Mouse (Mus musculus) adrenal gland, postnatal 36 days (tissue): ENCODE results near the gene Chdh. TPM values are rescaled to one million over a fixed set of nuclear protein-coding genes. Genes with fewer than 3 reads are reported as not detected.

ENCODE experiments used
- DNase-seq, 2 experiments: peaks; one replicate each; pipeline ENCODE4 v3.0.0; 2021; ENCODE audit warnings: mixed read lengths in 1 of 2
- long read RNA-seq, 2 experiments: library from polyadenylated mRNA; stranded (forward); transcript quantifications; one replicate each; pipeline ENCODE4 v2.0.0; 2021; ENCODE audit warnings: borderline sequencing depth in 2 of 2
- total RNA-seq, 2 experiments: library from RNA; stranded (reverse); gene quantifications; 2 replicates each; pipeline ENCODE4 v1.2.3; 2021

The Chdh gene
- total RNA-seq: 10 to 100 TPM; 12.2 to 16.6 TPM
- long read RNA-seq, experiment 1, full-length matches to known transcripts: 8 of 11 reads
- long read RNA-seq, experiment 1, partial matches to known transcripts: 1 of 11 reads
- long read RNA-seq, experiment 1, other reads (novel, unspliced or antisense): 2 of 11 reads
- long read RNA-seq, experiment 2, full-length matches to known transcripts: 3 of 4 reads
- long read RNA-seq, experiment 2, partial matches to known transcripts: 0 of 4 reads
- long read RNA-seq, experiment 2, other reads (novel, unspliced or antisense): 1 of 4 reads

DNA sequence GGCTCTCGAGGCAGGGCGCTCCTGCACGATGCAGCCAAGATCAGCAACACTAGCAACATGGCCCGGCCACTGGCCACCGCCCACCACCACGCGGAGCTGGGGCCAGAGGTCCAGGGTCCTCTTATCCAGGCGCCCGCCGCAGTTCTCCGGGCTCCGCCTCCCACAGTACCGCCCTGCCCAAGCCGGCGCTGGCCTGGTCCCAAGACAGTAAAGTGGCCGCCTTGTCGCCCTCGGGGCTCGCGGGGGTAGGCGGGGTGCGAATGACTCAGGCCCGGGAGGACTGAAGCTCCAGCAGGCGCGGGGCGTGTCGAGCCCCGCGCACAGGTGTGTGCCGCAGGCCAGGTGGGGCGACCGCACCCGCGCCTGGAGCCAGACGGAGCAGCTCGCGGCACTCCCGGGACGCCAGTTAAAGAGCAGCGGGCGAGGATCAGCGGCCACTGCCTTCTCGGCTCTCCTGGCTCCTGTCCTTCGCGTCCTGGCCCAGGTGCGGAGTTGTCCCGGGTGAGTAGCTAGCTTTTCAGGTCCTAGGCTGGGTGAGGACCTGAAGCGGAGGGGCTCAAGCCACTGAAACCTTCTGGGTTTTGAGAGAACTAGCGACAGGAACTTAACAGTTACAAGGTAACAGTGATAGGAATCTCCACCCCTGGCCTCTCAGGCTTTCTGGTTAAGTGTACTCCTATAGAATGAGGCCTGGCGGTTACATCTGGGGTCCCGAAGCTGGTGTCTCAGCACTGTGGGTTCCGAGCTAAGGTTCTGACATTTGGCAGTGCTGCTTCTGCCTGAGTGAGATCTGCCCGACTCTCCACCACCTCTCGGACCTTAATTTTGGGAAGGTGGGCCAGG is at the start of gene Chdh, which contains the start of gene Il17rb:
Gene Chdh (plus strand): TSS at position 291 of the 843 bp plus-strand sequence.
Gene Il17rb (minus strand): TSS at position 164 of the 843 bp plus-strand sequence.
- DNase-seq: peak; percentile 80 to 82

GRCm38 (mm10) chr14:29967611-29968010 is 41.2 kb upstream of the Chdh start:
- DNase-seq: no peak

DNA sequence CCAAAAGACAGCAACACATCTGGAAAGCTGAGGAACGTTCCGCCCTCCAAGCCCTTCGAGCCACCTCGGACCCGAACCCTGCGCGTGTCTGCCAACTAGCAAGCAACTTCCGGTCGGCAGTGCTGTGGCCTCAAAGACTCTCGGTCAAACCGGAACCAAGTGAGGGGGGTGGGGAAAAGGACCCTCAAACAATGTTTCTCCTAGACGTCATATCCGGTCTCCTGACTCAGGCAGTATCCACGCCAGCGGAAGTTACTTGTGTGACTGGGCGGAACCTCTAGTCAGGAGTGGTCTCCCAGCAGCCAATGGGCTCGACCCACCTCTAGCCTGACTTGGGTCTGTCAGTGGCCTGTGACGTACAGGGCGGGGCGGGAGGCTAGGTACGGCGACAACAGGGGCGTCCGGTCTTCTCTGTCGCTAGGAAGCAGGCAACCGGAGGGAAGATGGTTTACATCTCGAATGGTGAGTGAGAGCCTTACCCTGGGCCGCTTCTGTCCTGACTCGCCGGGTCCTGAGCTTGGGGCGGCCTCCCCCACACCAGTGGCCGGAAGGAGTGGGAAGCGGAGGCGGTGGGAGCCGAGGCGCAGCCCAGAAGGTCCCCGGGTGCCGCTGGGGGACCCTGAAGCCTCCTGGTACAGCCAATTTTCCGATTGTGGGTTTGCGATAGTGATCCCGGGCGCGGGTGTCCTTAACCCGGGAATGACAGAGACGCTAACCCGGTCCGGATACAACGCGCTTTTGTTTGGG is 40.6 kb upstream of the Chdh start, which contains the start of gene Selenok:
Gene Selenok (plus strand): TSS at position 234 of the 747 bp plus-strand sequence.
- peak; percentile 94 for DNase-seq

GRCm38 (mm10) chr14:29971446-29971845 is 37.4 kb upstream of the Chdh start:
- no peak for DNase-seq

GRCm38 (mm10) chr14:29971993-29972392 is 36.8 kb upstream of the Chdh start:
- DNase-seq: no peak

GRCm38 (mm10) chr14:29976927-29977326 is 31.9 kb upstream of the Chdh start:
- DNase-seq: no peak

DNA sequence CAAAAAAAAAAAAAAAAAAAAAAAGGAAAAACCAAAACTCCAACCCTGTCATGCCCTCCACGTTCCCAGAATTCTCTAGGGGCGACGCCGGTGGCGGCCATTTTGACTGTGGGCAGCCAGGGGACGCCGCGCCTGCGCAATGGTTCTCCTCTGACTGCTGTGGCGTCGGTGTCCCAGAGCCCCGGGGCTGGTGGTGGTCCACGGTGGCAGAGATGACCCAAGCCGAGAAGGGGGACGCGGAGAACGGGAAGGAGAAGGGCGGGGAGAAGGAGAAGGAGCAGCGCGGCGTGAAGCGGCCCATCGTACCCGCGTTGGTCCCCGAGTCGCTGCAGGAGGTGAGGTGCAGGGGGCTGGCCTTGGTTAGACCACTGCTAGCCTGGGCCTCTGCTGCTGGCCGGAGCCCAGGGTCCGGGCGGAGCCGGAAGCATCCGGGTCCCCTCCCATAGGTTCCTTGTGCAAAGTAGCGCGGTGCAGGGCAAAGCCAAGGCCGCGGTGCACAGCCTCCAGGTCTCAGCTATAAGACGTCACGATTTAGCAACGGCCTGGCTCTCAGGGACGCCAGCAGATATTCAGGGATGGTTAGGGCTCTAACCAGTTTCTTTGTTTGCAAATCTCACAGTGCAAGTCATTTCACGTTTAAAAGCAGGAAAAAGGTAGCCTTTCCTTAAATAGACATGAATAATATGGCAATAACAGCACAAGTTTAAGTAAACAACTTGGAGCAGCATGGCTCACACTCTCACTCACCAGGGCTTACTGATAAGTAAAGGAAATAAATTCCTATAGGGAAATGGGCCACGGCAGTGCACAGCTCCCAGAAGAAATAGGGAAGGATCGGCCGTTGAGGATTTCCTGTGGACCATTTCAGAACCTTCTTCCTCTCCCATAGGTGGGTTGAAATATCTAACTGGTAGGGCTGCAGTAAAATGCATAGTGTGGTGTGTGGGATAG is 30.3 kb upstream of the Chdh start, which contains the start of gene Actr8:
Gene Actr8 (plus strand): TSS at position 84 of the 951 bp plus-strand sequence.
- DNase-seq: peak; percentile 95 to 96

- DNase-seq: peak in 1 of 2 experiments; percentile 41
These were observed 28.2 kb upstream of the Chdh start for GRCm38 (mm10) chr14:29980447-29981205.

- DNase-seq: no peak
These were observed 22.7 kb upstream of the Chdh start for GRCm38 (mm10) chr14:29986096-29986495.

GRCm38 (mm10) chr14:29987276-29987675 is 21.5 kb upstream of the Chdh start:
- DNase-seq: no peak

GRCm38 (mm10) chr14:29987739-29988138 is 21.1 kb upstream of the Chdh start:
- no peak for DNase-seq

- no peak for DNase-seq
These were observed 20.5 kb upstream of the Chdh start for GRCm38 (mm10) chr14:29988337-29988736.

DNA sequence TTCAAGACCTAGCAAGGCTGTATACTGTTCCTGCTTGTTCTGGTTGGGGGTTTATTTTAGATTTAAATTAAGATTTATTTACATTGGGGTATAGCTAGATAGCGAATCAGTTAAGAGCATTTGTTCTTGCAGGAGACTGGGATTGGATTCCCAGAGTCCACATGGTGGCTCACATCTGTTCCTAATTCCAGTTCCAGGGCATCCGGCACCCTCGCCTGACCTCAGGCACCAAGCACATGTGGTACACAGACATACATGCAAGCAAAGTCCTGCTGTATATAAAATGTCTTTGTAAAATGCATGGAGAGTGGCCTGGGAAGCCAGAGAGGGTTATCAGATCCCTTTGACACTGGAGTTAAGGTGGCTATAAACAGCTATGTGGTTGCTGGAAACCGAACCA is 13.8 kb upstream of the Chdh start:
- no peak for DNase-seq

DNA sequence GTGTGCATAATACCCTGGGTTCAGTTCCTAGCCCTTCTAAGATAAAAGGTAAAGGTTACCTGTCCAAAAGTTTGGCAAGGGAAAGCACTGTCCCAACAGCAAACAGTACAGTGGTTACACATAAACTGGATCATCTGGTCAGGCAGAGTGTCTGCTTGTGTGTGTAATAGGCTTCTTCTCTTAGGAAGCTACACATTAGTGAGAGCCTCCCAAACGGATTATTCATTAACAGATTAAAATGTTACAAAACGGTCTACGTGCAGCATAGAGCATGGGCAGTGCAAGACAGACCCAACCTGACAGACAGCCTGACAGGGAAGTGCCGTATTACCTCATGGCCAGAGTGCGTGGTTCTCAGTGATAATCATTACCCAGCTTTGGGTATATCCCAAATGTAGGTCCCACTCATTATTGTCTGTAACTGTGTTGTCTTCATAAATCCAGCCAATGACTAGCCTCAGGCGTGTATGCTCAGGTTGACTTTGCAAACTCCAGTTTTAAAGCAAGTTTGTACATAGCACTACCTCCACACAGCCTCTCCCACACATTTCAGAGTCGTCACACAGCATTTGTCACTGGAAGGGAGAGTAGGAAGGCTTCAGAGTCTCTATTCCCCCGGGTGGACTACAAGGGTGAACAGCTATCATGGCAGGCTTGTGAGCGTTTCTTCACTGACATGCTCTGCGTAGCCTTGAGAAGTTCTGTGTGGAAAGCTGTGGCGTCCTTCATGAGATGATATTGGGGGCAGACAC is 12.6 kb upstream of the Chdh start:
- no peak for DNase-seq

DNA sequence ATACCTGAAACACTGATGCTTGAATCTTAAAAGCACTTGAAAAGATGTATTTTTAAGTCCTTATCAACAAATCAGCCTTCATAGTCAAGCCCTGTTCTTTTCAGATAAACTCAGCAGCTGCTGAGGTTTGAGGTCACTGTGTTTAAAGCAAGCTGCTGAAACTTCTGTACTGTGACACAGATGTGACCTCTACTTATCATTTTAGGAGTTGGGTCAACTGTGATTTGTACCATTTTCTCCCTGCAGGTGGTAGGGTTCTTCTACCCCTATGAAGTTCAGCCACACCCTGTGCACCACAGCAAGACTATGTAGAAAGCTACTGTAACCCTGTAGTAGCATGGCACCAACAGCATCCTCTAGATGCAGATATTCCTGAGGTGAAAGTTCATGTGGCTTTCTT is 11.5 kb upstream of the Chdh start:
- DNase-seq: no peak

DNA sequence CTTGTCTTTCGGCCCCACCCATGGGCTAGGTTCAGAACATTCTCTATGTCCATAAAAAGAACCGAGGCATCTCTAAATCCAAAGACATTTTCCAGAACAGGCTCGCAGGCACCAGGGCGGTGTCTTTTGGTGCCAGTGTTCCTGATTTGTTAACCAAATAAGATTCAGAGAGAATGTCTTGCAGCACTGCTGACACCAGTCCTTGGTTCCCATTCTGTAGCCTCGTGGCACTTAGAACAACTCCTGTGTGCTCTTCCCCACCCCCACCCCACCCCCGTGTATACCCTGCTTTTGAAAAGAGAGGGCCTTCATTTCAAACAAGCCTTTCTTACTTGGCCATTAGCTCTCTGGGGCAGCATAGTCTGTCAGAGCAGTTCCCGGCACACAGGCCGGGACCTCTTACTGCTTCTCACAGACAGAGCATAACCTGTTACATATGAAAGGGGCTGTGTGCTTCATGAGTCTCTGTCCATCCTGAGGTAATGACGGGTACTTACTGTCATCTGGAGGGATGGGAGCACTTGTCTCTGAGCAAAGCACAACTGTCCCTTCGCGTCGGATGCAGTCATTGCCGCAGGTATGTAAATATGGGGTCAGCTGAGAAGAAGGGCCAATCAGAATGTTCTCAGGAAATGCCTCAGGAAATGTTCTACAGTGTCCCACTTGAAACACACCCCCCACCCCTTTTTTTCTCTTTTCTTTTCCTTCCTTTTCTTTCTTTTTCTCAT is 9.9 kb upstream of the Chdh start:
- DNase-seq: no peak

- DNase-seq: no peak
These were observed 9.4 kb upstream of the Chdh start for GRCm38 (mm10) chr14:29999475-29999811.

DNA sequence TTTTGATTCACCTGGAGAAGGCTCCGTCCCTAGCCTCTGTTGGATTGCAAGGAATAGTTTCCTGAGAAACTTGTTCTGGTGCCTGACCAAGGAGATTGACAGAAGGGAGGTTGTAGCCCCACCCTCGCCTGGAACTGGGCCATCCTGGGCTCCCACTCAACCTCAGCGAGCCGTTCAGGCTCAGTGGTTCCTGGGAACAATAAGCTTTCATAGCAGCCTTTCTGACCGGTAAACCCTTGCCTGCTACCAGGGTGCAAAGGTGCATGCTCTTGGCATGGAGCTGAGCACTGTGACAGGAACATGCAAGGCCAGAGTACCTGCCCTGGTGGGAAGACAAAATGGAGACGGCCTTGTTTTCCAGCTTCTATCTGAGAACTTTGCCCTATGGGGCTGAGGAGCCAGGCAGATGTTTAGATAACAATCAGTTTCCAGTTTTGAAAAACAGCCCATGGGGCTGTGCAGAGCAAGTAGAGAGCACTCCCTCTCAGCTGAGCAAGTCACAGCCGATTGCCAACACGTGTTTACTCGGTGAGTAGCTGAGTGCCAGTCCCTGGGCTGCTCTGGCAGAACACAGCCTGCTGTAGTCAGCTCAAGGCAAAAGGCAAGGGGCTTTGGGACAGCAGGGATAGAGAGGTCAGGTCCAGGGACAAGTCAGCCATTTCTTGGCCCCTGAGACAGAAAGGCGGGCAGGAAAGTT is 1.2 kb downstream of the Chdh start:
- peak; percentile 26 to 68 for DNase-seq
